Mouse (Mus musculus) spleen, postnatal 0 days (tissue): ENCODE data around the gene Bax. TPM values are rescaled to one million over a fixed set of nuclear protein-coding genes. Genes with fewer than 3 reads are reported as not detected.

Experiments
- polyA plus RNA-seq: library from polyadenylated mRNA; unstranded; fragments of >200 nt; fragmentation: Nextera tagmentation; extraction: Ambion mirVana; gene quantifications from 2 replicates; pipeline ENCODE4 v1.2.1, GENCODE M21; 2015

Gene Bax
- 119 TPM in 2 replicates for polyA plus RNA-seq

DNA sequence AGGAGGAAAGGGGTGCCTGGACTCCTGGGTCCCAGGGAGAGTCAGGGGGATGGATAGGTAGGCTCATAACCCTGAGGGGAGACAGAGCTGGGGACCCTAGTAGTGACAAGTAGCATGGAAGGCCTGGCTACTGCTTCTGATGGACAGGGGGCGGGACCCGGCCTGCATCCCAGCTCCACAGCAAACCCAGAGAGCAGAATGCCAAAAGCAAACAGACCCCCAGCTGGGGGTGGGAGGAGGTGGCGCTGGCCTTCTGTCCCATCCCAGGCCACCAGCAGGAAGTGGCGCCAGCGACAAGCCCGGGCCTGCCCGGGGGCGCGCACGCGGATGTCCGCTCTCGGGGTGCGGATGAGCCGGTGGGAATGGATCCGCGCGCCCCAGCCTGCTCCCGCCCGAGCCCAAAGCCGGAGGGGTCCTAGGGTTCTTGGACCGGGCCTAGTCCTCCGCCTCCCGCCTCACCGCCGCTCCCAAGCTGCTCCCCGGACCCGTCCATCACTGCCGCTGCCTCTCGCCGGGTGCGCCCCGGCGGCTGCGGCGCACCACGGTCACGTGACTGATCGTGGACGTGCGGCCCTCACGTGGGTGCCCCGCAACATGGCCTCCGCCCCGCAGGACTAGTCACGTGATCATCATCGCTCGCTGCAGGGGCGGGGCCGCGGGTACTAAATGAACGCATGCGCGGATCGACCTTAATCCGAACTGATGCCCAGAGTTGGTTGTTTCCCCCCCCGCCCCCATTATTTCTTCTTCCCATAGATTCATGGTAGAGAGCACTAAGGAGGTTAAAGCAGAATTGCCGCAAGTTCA, at the start of gene Bax:
TSS of gene Bax (minus strand) at position 616 of the 807 bp plus-strand sequence.

DNA sequence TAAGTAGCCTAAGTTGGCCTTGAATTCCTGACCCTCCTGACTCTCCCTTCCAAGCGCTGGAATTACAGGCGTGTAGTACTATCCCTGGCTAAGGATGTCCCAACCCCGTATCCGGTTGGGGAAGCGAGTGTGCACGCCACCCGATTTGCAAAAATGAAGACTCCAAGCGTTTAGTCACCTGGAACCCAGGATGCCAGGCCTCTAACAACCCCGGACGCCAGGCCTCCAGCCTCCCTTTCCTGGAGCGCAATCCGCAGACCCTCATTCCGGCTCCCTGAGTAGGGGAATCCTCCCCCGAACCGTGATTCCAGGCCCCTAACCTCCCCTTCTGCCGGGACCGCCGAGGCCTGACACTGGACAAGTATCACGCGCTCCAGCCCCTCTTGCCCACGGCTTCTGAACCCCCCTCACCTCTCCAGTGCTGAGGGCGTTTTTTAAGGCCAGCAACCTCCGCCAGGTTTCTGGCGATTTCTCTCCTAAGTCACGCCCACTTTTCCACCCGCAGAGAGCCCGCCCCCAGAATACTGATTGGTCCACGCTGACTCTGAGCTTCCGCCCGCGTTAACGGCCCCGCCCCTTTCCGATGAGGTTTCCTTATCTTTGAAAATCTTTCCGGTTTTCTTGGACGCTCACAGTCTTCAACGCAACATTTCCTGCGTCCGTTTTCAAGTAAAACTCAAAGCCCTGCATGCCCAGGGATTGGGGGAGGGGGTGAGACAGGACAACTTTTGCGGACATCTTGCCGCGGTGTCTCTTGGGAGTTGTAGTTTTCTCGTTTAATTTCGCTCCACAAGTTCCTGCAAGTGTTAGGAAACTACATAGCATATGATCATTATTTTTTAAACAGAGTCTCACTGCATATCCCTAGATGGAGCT, 43.5 kb upstream of the Bax start, which contains the start of gene Nucb1:
TSS of gene Nucb1 (minus strand) at position 495 of the 876 bp plus-strand sequence.

DNA sequence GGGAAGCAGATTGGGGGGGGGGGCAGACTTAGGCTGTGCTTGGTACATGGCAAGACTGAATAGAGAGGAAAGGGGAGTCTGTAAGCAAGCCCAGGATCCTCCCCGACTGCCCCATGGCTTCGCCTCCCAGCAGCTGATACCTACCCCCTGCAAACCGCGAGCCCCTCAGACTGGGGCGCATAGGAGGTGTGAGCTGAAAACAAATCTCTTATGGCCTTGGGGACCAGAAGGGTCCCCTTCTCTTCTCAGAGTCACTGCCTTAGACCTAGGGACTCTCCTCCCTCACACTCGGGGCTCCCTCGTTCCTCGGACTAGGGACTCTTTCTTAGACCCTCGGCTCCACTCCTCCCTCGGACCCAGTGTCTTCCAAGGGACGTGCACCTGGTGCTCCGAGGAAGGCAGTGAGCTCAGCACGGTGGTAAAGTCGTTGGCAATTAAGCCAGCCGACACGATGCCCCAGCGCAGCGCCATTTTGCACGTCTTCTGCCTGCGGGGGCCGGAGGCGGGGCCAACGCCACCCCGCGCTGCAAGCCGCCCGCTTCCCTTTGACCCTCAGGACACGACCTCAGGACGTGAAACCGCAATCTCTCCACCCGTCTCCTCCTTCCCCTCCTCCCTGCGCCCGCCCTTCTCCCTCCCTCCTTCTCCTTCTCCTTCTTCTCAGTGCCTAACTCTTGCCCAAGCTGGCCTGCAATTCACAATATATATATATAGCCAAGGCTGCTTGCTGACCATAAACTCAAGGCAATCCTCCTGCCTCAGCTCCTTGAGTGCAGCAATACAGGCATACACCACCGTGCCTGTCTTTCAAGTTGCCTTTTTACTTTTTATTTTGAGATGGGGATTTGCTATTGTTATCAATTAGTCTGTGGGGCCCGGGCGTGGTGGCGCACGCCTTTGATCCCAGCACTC, 21.9 kb upstream of the Bax start, which contains the start of gene Dhdh:
TSS of gene Dhdh (minus strand) at position 513 of the 912 bp plus-strand sequence.

DNA sequence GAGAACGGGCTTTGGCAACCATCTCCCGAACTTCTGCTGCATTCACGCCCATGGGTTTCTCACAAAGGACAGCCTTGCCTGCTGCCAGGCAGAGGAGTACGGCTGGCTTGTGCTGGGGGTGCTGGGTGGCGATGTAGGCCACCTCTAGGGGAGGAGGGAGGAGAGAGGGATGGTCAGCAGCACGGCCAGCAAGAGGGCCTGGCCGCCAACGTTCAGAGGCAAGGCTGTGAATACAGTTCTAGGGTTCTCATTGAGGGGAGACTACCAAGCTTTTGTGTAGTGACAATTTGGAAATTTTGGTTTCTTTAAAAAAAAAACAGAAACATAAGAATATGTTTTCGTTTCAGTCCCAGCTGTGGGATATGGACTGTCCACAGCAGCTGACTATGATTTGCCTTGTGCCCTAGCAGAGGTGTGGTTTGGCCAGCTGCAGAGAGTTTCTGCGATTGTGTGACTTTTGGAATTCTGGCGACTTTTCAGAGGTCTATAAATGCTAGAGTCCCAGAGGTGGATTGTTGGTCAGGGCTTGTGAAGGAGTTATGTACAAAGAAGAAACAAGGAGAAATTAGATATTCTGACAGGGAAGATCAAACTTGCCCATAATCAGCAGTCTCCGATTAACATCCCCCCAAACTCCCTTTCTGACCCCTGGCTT, 20.2 kb upstream of the Bax start, which contains the start of gene Gm45808:
TSS of gene Gm45808 (minus strand) at position 51 of the 655 bp plus-strand sequence.

DNA sequence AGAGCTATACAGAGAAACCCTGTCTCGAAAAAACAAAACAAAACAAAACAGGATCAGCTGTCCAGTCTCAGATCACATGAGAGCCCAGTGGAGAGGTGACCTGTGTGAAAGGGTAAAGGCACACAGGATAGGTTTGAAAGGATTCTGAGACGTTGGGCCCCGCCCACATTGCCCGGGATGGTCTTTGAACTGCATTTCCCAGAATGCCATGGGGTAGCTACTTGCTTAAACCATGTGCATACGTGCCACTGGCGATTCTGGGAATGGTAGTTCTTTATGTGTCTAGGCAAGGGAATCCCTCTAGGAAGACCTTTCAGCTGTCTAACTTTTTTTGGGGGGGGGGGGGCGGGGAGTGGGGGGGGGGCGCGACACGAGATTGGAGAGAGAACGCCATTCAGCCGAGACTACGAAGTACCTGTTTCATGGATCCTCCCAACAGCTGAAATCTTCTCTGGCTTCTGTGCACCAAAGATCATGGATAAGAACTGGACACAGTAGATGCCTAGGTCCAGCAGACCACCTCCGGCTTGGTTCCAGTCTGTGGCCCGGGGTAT, 14.8 kb upstream of the Bax start, which contains the start of gene Tulp2:
TSS of gene Tulp2 (plus strand) at position 504 of the 554 bp plus-strand sequence.

DNA sequence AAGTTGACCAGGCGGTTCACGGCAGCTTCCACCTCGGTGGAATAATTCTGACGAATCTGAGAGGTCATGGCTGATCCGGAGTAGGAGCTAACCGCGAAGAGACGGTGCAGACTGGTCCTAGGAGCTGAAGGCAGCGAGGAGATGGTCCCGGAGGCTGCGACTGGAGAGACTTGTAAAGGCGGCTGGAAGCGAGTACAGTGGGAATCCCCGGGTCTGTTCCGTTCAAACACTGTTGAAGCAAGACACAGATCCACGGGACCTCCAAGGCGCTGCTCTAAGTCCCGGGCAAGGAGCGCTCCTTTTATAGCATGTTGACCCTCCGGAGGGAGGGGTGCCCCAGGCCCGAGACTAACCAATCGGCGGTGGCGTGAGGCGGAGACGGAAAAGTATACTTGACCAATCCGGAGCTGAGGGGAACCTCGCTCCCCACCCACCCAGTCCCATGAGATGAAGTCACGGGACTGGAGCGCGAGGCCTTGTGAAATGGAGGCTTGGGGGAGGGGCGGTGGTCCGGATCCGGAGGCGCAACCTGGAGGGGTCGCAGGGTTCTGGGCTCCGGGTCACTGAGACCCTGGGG, 7.0 kb downstream of the Bax start, which contains the start of gene Ftl1:
TSS of gene Ftl1 (minus strand) at position 321 of the 577 bp plus-strand sequence.

DNA sequence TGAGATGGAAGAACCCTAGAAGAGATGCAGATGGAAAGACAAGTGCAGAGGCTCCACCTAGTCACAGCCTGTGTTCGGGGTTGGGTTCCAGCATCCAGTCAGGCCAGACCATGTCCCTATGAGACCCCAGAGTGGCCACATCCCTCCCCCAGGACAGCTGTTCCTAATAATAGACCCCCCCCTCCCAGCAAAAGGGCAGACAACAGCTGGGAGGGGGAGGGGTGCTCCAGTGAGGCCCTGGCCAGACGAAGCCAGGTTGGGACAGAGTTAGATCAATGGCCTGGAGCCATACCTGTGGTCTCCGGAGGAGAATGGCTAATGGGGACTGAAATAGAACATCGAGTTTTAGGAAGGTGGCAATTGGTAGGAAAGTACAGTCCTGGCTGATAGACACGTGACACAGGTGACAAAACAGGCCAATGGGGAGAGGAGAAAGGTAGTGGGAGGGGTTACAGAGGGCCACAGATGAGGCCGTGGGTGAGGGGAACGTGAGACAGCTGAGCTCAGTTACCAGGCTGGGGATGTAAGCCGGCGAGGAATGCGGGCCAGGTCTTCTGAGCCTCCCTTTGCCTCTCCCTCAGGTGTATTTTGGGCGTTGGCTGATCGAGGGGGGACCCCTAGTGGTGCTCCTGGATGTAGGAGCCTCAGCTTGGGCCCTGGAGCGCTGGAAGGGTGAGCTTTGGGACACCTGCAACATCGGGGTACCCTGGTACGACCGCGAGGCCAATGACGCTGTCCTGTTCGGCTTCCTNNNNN, 29.0 kb downstream of the Bax start, which contains the start of gene Ruvbl2:
TSS of gene Ruvbl2 (minus strand) at position 576 of the 756 bp plus-strand sequence.

DNA sequence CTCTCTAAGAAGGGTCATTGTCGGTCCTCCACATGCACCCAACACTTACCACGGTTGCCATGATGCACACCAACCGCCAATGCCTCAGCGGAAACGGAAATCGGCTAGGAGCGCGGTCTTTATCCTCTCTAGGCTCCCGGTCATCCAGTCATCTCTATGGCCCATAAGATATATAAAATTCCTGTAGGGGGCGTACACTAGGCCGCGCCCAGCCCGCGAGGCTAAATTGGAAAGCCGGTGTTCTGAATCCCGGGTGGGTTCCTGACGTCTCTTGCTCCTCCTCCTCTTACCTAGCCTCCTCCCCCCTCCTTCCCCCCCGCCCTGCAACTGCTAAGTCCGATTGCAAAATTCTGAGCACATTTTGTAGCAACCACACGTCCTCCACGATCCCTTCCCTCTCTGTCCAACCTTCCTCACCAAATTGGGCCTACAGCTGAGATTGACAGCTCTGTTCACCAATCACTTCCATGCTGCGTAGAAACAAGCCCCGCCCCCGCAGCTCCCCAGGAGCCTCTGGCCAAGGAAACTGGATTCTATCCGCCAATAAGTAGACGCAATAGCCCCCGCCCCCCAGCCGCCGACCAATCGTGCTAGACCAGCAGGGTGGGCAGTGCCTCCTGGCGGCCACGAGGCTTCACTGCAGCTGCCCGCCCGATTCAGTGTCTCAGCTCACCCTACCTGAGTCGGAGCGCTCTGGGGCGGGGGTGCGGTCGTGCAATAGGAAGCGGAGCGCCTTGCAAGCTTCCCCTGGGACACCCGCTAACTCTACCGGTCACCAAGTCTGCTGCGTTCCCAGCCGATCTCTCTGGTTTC, 32.3 kb downstream of the Bax start, which contains the start of gene Gys1:
TSS of gene Gys1 (plus strand) at position 642 of the 813 bp plus-strand sequence.

DNA sequence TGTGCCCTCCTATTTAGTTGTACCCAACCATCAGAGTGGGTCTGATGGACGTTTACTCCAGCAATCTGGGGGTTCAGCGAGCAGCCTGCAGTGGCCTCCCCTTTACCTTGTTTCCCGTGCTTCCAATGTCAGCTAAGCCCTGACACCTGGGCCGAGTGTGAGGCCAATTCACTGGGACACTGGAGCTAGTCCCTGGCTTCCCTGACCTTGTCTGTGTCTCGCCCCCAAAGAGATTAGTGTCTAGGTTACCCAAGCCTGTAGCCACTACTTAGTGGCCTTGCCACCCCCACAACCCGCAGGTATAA, 46.1 kb downstream of the Bax start, which contains the start of gene Lhb:
TSS of gene Lhb (plus strand) at position 206 of the 305 bp plus-strand sequence.

DNA sequence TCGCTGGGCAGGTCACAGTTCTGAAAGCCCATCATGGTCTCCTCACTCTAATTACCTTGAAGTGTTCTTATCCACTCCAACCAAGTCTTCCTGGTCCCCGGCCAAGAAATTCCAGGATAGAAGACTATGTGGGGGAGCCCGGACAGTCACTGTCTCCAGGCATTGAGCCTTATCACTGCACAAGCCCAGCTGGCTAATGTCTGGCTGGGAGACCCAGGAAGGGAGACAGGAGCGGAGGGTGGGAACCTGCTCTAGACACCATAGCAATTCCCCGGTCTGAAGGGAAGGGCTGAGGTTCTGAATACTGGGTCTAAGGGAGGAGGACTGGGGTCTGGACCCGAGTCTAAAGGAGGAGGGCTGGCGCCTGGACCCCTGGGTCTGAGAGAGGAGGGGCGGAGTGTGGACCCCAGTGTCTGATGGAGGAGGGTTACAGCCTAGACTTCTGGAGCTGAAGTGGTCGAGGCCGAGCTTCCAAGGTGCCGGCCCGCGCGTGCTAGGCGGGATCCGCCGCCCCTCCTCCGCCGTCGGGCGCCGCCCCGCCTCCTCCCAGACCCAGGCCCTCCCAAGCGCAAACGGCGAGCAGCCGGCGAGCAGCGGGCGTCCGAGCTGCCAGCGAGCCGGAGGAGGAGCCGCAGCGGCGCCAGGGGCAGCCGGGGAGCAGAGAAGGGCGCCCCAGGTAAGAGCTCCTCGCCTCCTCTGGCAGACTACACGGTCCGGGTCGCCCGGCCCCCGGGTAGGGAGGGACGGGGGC, 53.4 kb downstream of the Bax start, which contains the start of gene Ntf5:
TSS of gene Ntf5 (plus strand) at position 583 of the 751 bp plus-strand sequence.

Other genes with a start within 250 kb of the Bax start
- 71.1 and 87.7 TPM in 2 replicates for gene Cd37, start 227.8 kb downstream of the Bax start, polyA plus RNA-seq
- gene Slc6a16, start 225.8 kb downstream of the Bax start, polyA plus RNA-seq, result 0.10 TPM in 1 of 2 replicates, not detected in the other
- gene Slc6a21, start 189.4 kb downstream of the Bax start, polyA plus RNA-seq, result not detected in 2 replicates
- gene Trpm4, start 133.1 kb downstream of the Bax start, polyA plus RNA-seq, result 2.9 and 4.7 TPM in 2 replicates
- 0.06 and 0.12 TPM in 2 replicates for gene Hrc, start 131.6 kb downstream of the Bax start, polyA plus RNA-seq
- 0.35 and 0.65 TPM in 2 replicates for gene Ppfia3, start 99.9 kb downstream of the Bax start, polyA plus RNA-seq
- 0.41 TPM in 1 of 2 replicates, not detected in the other for gene Lin7b, start 96.3 kb downstream of the Bax start, polyA plus RNA-seq
- 126 and 132 TPM in 2 replicates for gene Snrnp70, start 71.2 kb downstream of the Bax start, polyA plus RNA-seq
- 0.05 and 0.06 TPM in 2 replicates for gene Kcna7, start 61.2 kb downstream of the Bax start, polyA plus RNA-seq
- 1.1 and 1.4 TPM in 2 replicates for gene Ntf5, start 53.2 kb downstream of the Bax start, polyA plus RNA-seq
- not detected in 2 replicates for gene Lhb, start 46.1 kb downstream of the Bax start, polyA plus RNA-seq
- 5.7 and 6.9 TPM in 2 replicates for gene Gys1, start 32.1 kb downstream of the Bax start, polyA plus RNA-seq
- gene Ruvbl2, start 28.8 kb downstream of the Bax start, polyA plus RNA-seq, result 97.6 and 107 TPM in 2 replicates
- gene Ftl1, start 7.0 kb downstream of the Bax start, polyA plus RNA-seq, result 4,601 and 4,690 TPM in 2 replicates
- gene Tulp2, start 15.0 kb upstream of the Bax start, polyA plus RNA-seq, result 0.73 and 0.78 TPM in 2 replicates
- not detected in 2 replicates for gene Gm45808, start 19.9 kb upstream of the Bax start, polyA plus RNA-seq
- gene Dhdh, start 21.9 kb upstream of the Bax start, polyA plus RNA-seq, result 2.0 and 2.8 TPM in 2 replicates
- gene Nucb1, start 43.5 kb upstream of the Bax start, polyA plus RNA-seq, result 129 and 141 TPM in 2 replicates
- 173 and 199 TPM in 2 replicates for gene Ppp1r15a, start 59.4 kb upstream of the Bax start, polyA plus RNA-seq
- 1.6 and 2.5 TPM in 2 replicates for gene Plekha4, start 59.4 kb upstream of the Bax start, polyA plus RNA-seq
- gene Hsd17b14, start 88.0 kb upstream of the Bax start, polyA plus RNA-seq, result 1.5 and 1.7 TPM in 2 replicates
- gene Bcat2, start 103.3 kb upstream of the Bax start, polyA plus RNA-seq, result 47.3 and 52.6 TPM in 2 replicates
- gene Fgf21, start 148.6 kb upstream of the Bax start, polyA plus RNA-seq, result 0.13 TPM in 1 of 2 replicates, not detected in the other
- not detected in 2 replicates for gene Fut1, start 150.4 kb upstream of the Bax start, polyA plus RNA-seq
- 0.06 TPM in 1 of 2 replicates, not detected in the other for gene Izumo1, start 154.9 kb upstream of the Bax start, polyA plus RNA-seq
- 7.4 and 9.0 TPM in 2 replicates for gene Rasip1, start 160.6 kb upstream of the Bax start, polyA plus RNA-seq
- 2.5 and 3.1 TPM in 2 replicates for gene Mamstr, start 173.1 kb upstream of the Bax start, polyA plus RNA-seq
- 0.10 and 0.32 TPM in 2 replicates for gene Fut2, start 199.5 kb upstream of the Bax start, polyA plus RNA-seq
- gene Ntn5, start 217.1 kb upstream of the Bax start, polyA plus RNA-seq, result not detected in 2 replicates
- 0.10 TPM in 1 of 2 replicates, not detected in the other for gene Sec1, start 227.5 kb upstream of the Bax start, polyA plus RNA-seq
- gene Car11, start 232.9 kb upstream of the Bax start, polyA plus RNA-seq, result 0.72 and 1.8 TPM in 2 replicates
- 2.1 and 2.9 TPM in 2 replicates for gene Dbp, start 238.2 kb upstream of the Bax start, polyA plus RNA-seq
- gene Rpl18, start 248.6 kb upstream of the Bax start, polyA plus RNA-seq, result 888 and 898 TPM in 2 replicates